Mouse (Mus musculus) left cerebral cortex, postnatal 10 days (tissue): ENCODE data around the gene Shroom3. TPM values are rescaled to one million over a fixed set of nuclear protein-coding genes. Genes with fewer than 3 reads are reported as not detected.
A peak's percentile ranks its signal among the peaks of the same experiment; 100 is the strongest.

Source experiments
- DNase-seq, 2 experiments: peaks; one replicate each; pipeline ENCODE4 v3.0.0; 2021 to 2022; ENCODE audit warnings: low spot score in 2 of 2, mixed read lengths in 1 of 2; ENCODE audit errors: extremely low spot score in 1 of 2
- intact Hi-C: fragments of 180-260 bp; cut with DNase I; formaldehyde crosslinking; loops from one replicate; pipeline ENCODE4 v1.15.1; 2025
- total RNA-seq, 2 experiments: library from RNA; stranded (reverse); gene quantifications; 2 replicates each; pipeline ENCODE4 v1.2.3; 2021

Gene Shroom3
- total RNA-seq, 2 experiments from 2014 or later = 4.2 to 4.9 TPM

DNA sequence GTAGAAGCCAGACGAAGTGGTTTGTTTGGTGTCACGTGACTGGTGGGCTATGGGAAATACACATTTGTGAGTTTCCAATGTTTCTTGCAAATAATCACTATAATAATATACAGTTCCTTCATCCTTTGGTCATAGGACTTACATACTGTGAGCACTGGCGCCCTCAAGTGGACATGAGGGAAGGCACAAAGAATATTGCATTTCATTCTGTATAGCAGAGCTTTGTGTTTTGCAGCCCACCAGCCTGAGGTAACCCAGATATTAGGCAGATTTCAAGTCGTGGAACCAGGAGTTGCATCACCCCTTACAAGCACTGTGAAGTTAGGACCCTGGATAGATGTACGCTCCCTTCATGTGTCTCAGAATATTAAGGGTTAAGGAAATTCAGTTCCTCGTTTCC lies 42.7 kb downstream of the Shroom3 start:
- DNase-seq = peak; percentile 59 to 60
- intact Hi-C loops = loop anchor here (2.0 to 5.0 kb wide), 3 partner anchors 47 to 441 kb away; no protein-coding TSS in a partner anchor

- peak; percentile 39 to 44 for DNase-seq
- intact Hi-C loops = loop anchor here (2.0 to 5.0 kb wide), 3 partner anchors 144 to 439 kb away; no protein-coding TSS in a partner anchor
Measured at GRCm38 (mm10) chr5:92728252-92728828, 45.1 kb downstream of the Shroom3 start.

DNA sequence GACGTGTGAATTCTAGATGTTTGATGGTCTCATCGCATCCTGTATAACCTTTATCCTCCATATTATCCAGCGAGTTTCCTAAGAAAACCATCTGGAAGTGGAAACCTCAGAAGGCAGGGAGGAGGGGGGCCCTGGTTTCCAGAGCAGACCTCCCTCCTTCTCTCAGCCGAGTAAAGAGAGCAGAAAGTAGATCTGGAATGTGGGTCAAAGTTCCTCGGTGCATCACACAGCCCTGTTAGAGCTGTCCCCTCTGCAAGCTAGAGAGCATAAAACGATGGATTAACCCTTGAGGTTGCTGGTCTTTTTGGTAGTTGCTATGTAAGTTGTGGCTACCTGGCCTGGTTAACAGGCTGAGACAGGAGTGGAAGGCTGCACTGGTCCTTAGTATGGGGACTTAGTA lies 46.0 kb downstream of the Shroom3 start:
- intact Hi-C loops = loop anchor here (2.0 to 5.0 kb wide), 3 partner anchors 143 to 438 kb away; no protein-coding TSS in a partner anchor
- DNase-seq = no peak

GRCm38 (mm10) chr5:92741802-92742201 lies 58.6 kb downstream of the Shroom3 start:
- intact Hi-C loops = no loop called here
- no peak for DNase-seq

DNA sequence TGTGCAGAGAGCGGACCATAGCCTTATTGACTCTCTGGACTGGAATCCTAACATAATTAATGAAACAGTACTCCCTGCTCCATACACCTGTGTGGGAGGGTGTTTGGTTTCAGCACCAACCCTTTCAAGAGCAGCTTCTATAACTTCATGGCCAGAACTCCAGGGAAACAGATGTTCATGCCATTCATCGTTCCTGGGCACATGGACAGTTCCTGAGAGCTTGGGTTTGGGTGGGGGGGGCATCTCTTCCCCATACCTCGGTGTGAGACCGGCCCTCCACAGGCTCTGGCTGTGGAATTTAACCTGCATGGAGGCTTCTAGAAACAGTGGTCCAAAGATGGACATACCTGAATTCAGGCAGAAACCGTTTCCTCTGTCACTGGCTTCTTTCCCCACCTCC lies 59.5 kb downstream of the Shroom3 start:
- intact Hi-C loops = no loop called here

GRCm38 (mm10) chr5:92745390-92746253 lies 62.4 kb downstream of the Shroom3 start:
- intact Hi-C loops = no loop called here
- no peak for DNase-seq

More for the DNA sequence above, 59.5 kb downstream of the Shroom3 start:
- DNase-seq = no peak

DNA sequence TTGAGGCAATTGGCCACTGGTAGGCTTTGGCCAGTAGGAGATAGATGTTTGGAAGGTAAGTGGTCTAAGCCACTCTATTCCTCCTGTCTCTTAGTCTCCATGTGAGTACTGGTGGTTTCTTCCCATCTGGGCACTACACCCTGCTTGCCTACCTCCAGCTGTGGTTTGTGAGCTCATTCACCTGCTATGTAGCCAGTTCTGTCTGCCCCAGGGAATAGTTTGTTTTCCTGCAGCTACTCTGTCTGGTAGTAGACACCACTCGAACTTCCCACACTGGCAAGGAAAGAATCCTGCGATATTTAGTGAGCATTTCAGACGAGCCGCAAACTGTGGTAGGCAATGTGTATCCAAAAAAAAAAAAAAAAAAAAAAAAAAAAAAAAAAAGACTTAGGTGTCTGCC lies 68.3 kb downstream of the Shroom3 start:
- intact Hi-C loops = no loop called here
- no peak for DNase-seq

DNA sequence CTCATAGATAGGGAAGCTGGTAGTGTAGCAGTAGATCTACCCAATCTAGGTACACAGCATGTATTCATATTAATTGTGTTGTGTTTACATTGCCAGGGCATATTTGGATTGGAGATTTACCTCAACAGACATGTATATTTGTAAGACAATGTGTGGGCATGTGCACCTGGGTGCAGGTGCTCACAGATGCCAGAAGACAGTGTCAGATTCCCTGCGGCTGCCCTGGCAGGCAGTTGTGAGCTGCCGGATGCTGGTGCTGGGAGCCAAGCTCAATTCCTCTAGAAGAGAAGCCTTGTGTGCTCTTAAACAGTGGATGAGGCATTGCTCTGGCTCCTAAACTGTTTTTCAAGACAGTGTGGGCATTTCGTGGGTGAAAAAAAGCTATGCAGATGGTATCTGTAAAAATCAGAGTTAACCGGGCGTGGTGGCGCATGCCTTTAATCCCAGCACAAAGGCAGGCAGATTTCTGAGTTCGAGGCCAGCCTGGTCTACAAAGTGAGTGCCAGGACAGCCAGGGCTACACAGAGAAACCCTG lies 72.1 kb downstream of the Shroom3 start:
- intact Hi-C loops = no loop called here
- no peak for DNase-seq

- intact Hi-C loops = no loop called here
- DNase-seq = no peak
Measured at GRCm38 (mm10) chr5:92759156-92759745, 76.0 kb downstream of the Shroom3 start.

GRCm38 (mm10) chr5:92760542-92760941 lies 77.3 kb downstream of the Shroom3 start:
- intact Hi-C loops = no loop called here
- no peak for DNase-seq

DNA sequence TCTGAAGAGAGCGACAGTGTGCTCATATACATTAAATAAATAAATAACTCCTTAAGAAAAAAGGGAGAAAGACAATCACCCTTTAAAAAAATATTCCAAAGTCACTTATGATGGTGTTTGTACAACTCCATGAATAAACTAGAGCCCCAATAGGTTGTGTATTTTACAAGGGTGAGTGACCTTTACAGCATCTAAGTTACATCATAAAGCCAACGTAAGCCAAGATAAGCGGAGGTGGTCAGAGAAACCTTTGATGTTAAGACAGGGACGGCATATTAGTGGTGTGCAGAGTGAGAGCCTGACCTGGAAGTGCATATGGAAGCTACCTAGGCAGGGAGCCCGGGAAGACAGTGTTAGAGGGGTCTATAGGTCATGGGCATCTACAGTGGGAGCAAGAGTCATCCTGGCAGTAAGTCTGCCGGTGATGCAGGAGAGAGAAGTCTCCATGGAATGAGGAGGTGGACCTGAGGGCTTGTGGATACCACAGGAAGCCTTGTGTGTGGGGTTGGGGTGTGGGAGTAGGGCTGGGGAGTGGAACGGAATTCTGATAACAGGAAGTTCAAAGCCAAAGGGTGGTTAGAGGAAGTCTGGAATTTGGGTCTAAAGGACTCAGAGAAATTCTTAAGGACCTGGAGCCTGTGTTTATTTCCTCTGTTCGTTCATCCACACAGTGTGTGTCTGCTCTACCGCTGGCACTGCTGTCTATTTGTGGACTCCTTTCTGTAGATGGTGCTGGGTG lies 78.5 kb downstream of the Shroom3 start:
- intact Hi-C loops = no loop called here
- DNase-seq = no peak

DNA sequence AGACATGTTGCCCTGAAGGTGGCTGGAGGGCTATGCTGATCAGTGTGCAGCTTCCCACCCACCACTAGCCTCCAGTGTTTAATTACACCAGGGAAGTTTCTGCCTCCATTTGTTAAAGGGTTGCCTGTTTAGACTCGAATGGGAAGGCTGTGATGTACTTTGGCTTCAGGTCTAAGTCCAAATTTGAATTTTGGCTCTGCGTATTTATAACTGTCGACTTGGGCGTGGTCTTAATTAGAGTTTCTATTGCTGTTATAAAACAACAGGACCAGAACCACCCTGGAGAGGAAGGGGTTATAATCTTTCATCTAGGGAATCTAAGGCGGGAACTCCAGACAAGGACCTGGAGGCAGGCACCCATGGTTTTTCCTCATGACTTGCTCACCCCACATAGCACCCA lies 79.2 kb downstream of the Shroom3 start:
- DNase-seq = no peak
- intact Hi-C loops = no loop called here

DNA sequence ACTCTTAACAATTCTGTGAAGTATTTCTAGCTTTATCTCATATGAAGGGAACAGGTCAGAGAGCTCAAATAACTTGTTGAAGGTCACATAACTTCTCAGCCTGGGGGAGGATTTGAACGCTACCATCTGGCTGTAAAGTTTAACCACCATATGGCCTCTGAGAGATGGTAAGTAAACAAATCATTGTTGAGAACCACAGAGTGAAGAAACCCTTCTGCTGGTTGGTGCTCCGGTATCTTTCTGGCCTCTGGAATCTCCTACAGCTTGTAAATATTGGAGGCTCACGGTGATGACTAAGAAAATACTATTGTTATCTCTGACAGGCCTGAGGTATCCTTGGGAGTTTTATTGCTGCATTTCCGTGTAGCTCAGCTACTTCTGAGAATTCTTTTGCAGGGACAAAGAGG lies 80.3 kb downstream of the Shroom3 start:
- intact Hi-C loops = no loop called here

GRCm38 (mm10) chr5:92766301-92766700 lies 83.1 kb downstream of the Shroom3 start:
- DNase-seq = no peak
- intact Hi-C loops = no loop called here

More for the DNA sequence above, 80.3 kb downstream of the Shroom3 start:
- DNase-seq = no peak

GRCm38 (mm10) chr5:92767194-92767777 lies 84.1 kb downstream of the Shroom3 start:
- intact Hi-C loops = no loop called here
- DNase-seq = no peak

GRCm38 (mm10) chr5:92767857-92768291 lies 84.6 kb downstream of the Shroom3 start:
- DNase-seq = no peak
- intact Hi-C loops = no loop called here

DNA sequence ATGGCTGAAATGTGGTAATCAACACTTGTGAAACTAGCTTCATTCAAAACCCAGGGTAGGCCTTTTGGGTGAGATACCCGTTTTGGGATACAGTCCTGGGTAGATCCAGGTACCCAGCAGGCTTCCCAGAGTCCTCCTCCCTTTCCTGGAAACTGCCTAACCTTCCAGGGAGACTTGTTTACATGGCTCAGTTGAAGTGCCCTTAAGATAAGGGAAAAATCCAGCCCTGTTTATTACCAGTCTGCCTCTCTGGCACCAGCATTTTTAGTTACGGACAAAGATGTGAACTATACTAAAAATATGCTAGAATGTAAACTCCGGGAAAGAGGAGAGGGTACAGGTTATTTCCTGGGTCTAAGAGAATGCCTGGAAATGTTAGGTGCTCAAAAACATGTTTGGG lies 90.6 kb downstream of the Shroom3 start:
- intact Hi-C loops = no loop called here
- DNase-seq = no peak

DNA sequence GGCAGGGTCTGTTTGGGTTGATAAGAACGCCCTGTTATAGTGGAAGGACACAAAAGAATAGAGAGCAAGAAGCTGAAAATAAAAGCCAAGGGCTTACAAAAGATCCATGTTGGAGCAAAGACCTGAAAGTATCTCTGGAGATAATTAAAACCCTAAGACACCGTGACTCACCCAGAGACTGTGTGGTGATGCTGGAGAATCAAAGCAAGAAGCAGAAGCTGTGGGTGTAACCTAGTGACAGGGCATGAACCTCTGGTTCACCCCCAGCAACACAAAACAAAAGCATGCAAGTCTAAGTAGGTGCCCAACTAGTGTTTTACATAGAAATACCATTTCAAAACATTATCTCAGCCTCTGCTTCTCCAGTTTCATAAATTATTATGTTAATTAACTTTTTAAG lies 91.2 kb downstream of the Shroom3 start:
- no peak for DNase-seq
- intact Hi-C loops = no loop called here
